Mouse (Mus musculus) liver, adult 2 months (tissue): Measurements from ENCODE around the gene Qrich2.

ENCODE experiments used
- CTCF ChIP-seq: fragments of 200-500 bp; IDR thresholded peaks from 2 replicates; pipeline ENCODE4 v1.5.1; 2011; ENCODE audit warnings: low read depth, low read length, control low read depth
- POLR2A ChIP-seq: fragments of 200-500 bp; IDR thresholded peaks from 2 replicates; pipeline ENCODE4 v1.6.1; 2011; ENCODE audit warnings: low read length, control low read depth; ENCODE audit not compliant: insufficient read depth; ENCODE audit errors: extremely low read depth

DNA sequence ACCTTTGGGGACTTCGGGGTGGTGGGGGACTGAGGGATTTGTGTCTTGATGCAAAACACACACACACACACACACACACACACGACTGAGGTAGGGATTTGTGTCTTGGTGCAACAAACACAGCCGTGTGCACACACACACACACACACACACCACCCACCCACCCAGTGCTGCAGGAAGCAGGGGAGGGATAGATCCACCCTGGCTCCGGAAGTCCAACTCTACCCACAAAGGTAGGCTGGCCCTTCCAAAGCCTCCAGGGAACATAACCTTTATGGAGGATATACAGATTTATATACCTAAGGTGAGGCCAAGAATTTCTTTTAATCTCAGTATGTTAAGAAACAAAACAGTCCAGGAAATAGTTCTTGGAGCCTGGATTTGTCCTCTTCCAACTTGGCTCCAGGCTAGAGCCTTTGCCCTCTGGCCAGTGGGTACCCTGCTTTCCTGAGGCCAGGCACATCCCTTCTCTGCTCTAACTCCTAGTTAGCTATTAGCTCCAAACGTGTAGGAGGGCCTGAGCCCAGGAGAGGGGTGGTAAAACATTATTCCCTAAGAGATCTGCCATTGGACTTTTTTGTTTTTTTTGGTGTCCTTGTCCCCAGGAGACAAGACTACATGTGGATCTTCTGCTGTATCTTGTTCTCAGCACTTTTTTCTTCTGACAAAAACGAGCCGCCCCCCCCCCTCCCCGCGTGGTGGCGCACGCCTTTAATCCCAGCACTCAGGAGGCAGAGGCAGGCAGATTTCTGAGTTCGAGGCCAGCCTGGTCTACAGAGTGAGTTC lies 30.9 kb downstream of the Qrich2 start:
- TF ChIP-seq CTCF (no peak), POLR2A (no peak)
